Mouse (Mus musculus): ENCODE data around the gene Cdca4. TPM values are rescaled to one million over a fixed set of nuclear protein-coding genes. Genes with fewer than 3 reads are reported as not detected.
A peak's percentile ranks its signal among the peaks of the same experiment; 100 is the strongest.

Cdca4 gene
- polyA plus RNA-seq, 1 experiment from 2014 or later = 175 TPM

DNA sequence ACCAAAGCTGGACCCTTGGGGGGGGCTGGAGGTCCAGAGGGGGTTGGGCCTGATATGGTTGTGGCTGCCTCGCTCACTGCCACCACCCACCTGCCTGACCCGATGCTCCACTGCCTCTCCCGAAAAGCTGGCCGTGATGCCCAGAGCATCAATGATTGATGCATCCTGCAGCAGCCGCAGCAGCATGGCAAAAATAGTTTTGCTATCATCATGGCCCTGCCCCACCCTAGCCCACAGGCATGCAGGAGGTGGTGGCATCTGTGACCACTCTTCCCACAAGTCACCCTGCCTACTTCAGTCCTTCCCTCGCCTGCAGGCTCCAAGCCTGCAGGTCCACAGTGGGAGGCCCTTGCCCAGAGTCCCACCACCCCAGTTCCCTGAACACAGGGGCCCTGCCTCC lies 23.2 kb downstream of the Cdca4 start:
- Histone ChIP-seq H3K27me3 (ENCODE audit: control insufficient read depth, insufficient read depth, low read length) (peaks cover 9% of the 10 kb centered on the region), H3K9me3 (replicated peaks; ENCODE audit: control insufficient read depth, low read length) (no peaks in the 10 kb centered on the region), H3K27ac (replicated peaks; ENCODE audit: low read depth, low read length) (no peak overlapping the region), H3K36me3 (replicated peaks; ENCODE audit: control insufficient read depth, insufficient read depth, low read depth, low read length) (no peaks in the 10 kb centered on the region), H3K4me2 (ENCODE audit: low read depth, low read length) (no peak overlapping the region), H3K4me1 (ENCODE audit: control insufficient read depth, insufficient read depth, low read length) (peaks cover 3% of the 10 kb centered on the region; the same call in 1 of the 2 replicates), H3K4me3 (ENCODE audit: low read depth, low read length) (no peak overlapping the region), H3K9ac (replicated peaks; ENCODE audit: low read length) (no peak overlapping the region)
- ATAC-seq (replicated peaks; ENCODE audit: insufficient number of reproducible peaks, low FRiP score, low TSS enrichment, low read depth) (no peak), DNase-seq (ENCODE audit: low spot score) (no peak)
- 78% methylated on average over 6 of the region's 6 CpGs for WGBS

GRCm38 (mm10) chr12:112804046-112804445 lies 25.2 kb downstream of the Cdca4 start:
- H3K9me3 ChIP-seq (replicated peaks; ENCODE audit: control insufficient read depth, low read length) = no peaks in the 10 kb centered on the region
- no peak overlapping the region for H3K9ac ChIP-seq (replicated peaks; ENCODE audit: low read length)
- no peak for DNase-seq (ENCODE audit: low spot score)
- ATAC-seq (replicated peaks; ENCODE audit: insufficient number of reproducible peaks, low FRiP score, low TSS enrichment, low read depth) = no peak
- H3K27ac ChIP-seq (replicated peaks; ENCODE audit: low read depth, low read length) = no peak overlapping the region
- 58% methylated on average over 13 of the region's 13 CpGs for WGBS
- no peak overlapping the region for H3K4me3 ChIP-seq (ENCODE audit: low read depth, low read length)
- peaks cover 12% of the 10 kb centered on the region for H3K27me3 ChIP-seq (ENCODE audit: control insufficient read depth, insufficient read depth, low read length)
- H3K4me1 ChIP-seq (ENCODE audit: control insufficient read depth, insufficient read depth, low read length) = peaks cover 3% of the 10 kb centered on the region; the same call in 1 of the 2 replicates
- H3K36me3 ChIP-seq (replicated peaks; ENCODE audit: control insufficient read depth, insufficient read depth, low read depth, low read length) = no peaks in the 10 kb centered on the region
- no peak overlapping the region for H3K4me2 ChIP-seq (ENCODE audit: low read depth, low read length)

DNA sequence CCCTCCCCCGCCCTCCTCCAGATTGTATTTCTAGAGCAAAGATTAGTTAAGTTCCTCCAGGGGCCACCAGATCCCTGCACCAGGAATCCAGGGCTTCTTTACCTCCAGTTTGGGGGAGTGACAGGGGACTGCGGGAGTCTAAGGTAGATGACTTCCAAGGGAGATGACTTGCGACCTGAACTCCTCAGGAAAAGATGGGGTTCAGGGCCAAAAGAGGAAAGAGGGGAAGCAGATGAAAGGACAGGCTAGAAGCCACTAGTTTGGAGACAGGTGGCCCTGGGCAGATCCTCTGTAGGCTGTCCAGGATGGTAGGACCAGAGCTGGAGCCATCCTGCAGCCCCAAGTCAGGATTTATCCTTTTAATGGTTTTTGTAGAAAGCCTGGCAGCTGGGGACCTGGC lies 26.3 kb downstream of the Cdca4 start:
- H3K9me3 ChIP-seq (replicated peaks; ENCODE audit: control insufficient read depth, low read length) = no peaks in the 10 kb centered on the region
- no peak overlapping the region for H3K4me3 ChIP-seq (ENCODE audit: low read depth, low read length)
- no peak overlapping the region for H3K9ac ChIP-seq (replicated peaks; ENCODE audit: low read length)
- H3K4me2 ChIP-seq (ENCODE audit: low read depth, low read length) = peak overlapping the region; percentile 100; the same call in 1 of the 2 replicates
- ATAC-seq (replicated peaks; ENCODE audit: insufficient number of reproducible peaks, low FRiP score, low TSS enrichment, low read depth) = no peak
- H3K27ac ChIP-seq (replicated peaks; ENCODE audit: low read depth, low read length) = no peak overlapping the region
- peaks cover 12% of the 10 kb centered on the region for H3K27me3 ChIP-seq (ENCODE audit: control insufficient read depth, insufficient read depth, low read length)
- 25% methylated on average over 3 of the region's 3 CpGs for WGBS
- no peaks in the 10 kb centered on the region for H3K36me3 ChIP-seq (replicated peaks; ENCODE audit: control insufficient read depth, insufficient read depth, low read depth, low read length)
- no peak for DNase-seq (ENCODE audit: low spot score)
- H3K4me1 ChIP-seq (ENCODE audit: control insufficient read depth, insufficient read depth, low read length) = peaks cover 3% of the 10 kb centered on the region; the same call in 1 of the 2 replicates

DNA sequence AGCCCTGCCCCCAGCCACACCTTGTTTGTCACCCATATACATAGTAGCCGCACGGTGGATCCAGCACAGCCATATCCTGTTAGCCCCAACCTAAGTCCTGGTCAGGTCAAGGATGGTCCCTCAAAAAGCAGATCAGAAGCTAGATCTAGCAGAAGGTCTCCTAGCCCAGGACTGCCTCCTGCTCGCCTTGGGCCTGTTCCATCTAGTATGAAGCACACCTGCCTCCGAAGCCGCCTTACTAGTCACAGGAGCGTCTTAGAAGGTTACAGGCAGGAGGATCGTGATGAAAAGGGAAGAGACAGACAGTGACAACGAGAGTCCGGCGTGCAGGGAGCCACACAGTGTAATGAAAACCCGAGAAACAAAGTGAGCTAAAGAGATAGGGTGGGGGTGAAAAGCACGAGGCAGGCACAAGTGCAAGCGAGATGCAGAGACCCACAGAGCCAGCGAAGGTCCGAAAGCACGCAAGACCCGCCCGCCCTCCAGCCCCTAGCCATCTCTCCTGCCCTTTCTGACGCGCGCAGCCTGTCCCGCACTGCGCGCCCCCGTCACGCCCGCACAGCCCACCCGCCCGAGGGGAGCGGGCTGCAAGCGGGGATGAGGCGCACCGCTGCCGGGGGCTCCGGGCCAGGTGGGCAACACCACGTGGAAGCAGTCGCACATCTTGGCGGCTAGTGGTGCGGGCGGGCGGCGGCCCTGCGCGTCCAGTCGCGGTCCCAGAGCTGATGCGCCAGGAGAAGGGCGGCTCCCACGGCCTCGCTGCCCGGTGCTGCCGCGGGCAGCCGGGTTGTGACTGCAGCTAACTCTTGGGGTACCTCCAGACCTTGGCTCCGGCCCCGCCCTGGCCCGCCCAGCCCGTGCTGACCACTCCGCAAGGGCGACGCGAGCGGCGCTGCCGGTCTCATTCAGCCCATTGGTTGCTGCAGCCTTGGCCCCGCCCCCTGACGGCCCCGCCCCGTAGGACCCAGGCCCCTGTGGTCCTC lies 27.1 kb downstream of the Cdca4 start, which contains the start of gene Ahnak2:
Gene Ahnak2, minus strand, starts transcription at position 794 of the 983 bp plus-strand sequence.
- H3K27ac ChIP-seq (replicated peaks; ENCODE audit: low read depth, low read length) = no peak within 1 kb of the TSS
- ATAC-seq (replicated peaks; ENCODE audit: insufficient number of reproducible peaks, low FRiP score, low TSS enrichment, low read depth) = peak; percentile 66
- peak within 1 kb of the TSS; percentile 42 for H3K4me3 ChIP-seq (ENCODE audit: low read depth, low read length)

DNA sequence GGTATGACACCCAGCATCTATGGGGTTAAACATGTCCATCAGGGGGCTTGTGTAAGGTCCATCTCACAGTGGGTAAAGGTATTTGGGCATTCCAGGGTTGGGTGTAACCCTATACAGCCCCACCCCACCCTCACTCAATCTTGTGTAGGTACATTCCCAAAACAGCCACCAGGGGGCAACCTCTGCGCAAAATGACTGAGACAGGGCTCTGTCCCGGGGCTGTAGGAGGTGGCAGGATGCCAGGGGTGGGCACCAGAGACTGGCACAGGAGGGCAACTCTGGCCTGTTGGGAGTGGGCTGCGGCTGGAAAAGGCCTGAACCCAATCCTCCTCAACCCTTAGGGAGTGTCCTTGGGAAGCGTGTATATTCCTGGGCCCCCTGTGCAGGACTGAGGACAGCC lies 28.7 kb downstream of the Cdca4 start:
- DNase-seq (ENCODE audit: low spot score) (peak; percentile 79), ATAC-seq (replicated peaks; ENCODE audit: insufficient number of reproducible peaks, low FRiP score, low TSS enrichment, low read depth) (no peak)
- H3K4me1 ChIP-seq (ENCODE audit: control insufficient read depth, insufficient read depth, low read length) = peaks cover 3% of the 10 kb centered on the region; the same call in 1 of the 2 replicates
- no peaks in the 10 kb centered on the region for H3K9me3 ChIP-seq (replicated peaks; ENCODE audit: control insufficient read depth, low read length)
- H3K9ac ChIP-seq (replicated peaks; ENCODE audit: low read length) = no peak overlapping the region
- WGBS = 10% methylated on average over 4 of the region's 4 CpGs
- H3K36me3 ChIP-seq (replicated peaks; ENCODE audit: control insufficient read depth, insufficient read depth, low read depth, low read length) = no peaks in the 10 kb centered on the region
- H3K27me3 ChIP-seq (ENCODE audit: control insufficient read depth, insufficient read depth, low read length) = peaks cover 12% of the 10 kb centered on the region
- no peak overlapping the region for H3K4me2 ChIP-seq (ENCODE audit: low read depth, low read length)
- H3K4me3 ChIP-seq (ENCODE audit: low read depth, low read length) = no peak overlapping the region
- H3K27ac ChIP-seq (replicated peaks; ENCODE audit: low read depth, low read length) = no peak overlapping the region

More for the DNA sequence above, 27.1 kb downstream of the Cdca4 start, which contains the start of gene Ahnak2:
- H3K9ac ChIP-seq (replicated peaks; ENCODE audit: low read length) = peak within 1 kb of the TSS; percentile 57
- H3K9me3 ChIP-seq (replicated peaks; ENCODE audit: control insufficient read depth, low read length) = no peaks in the 10 kb centered on the region
- no peaks in the 10 kb centered on the region for H3K36me3 ChIP-seq (replicated peaks; ENCODE audit: control insufficient read depth, insufficient read depth, low read depth, low read length)
- 6% methylated on average over 51 of the region's 69 CpGs for WGBS
- peak within 1 kb of the TSS; percentile 100 for H3K4me2 ChIP-seq (ENCODE audit: low read depth, low read length)
- H3K4me1 ChIP-seq (ENCODE audit: control insufficient read depth, insufficient read depth, low read length) = peaks cover 3% of the 10 kb centered on the region; the same call in 1 of the 2 replicates
- H3K27me3 ChIP-seq (ENCODE audit: control insufficient read depth, insufficient read depth, low read length) = peaks cover 12% of the 10 kb centered on the region
- DNase-seq (ENCODE audit: low spot score) = peak; percentile 79

DNA sequence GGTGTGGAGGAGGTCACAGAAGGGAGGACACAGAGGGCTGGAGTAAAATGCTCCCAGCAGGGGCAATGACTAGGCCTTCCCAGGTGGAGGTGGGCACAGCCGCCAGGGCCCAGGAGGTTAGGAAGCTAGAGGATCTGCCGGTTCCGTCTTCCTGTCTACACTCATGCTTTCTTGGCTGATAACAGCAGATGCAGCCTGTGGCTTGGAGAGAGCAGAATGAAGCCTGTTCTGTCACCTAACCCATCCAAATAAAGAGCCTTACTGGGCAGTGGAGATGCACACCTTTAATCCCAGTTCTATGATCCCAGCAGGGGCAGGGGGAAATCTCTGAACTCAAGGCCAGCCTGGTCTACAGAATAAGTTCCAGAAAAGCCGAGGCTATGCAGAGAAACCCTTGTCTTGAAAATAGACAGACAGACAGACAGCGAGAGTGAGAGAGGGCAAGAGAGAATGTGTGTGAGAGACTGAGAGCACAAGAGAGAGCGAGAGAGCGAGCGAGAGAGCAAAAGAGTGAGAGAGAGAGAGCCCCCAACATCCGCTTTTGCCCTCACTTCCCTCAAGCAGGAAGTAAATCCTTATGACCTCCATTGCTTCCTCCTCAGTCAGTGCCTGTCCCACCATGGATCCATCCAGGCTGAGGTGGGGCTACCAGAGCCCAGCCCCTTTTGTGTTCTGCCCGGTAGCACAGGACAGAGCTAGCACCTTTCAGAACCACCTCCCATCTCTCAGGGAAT lies 29.8 kb downstream of the Cdca4 start:
- WGBS = 84% methylated on average over 10 of the region's 10 CpGs
- no peak for DNase-seq (ENCODE audit: low spot score)
- Histone ChIP-seq H3K27ac (replicated peaks; ENCODE audit: low read depth, low read length) (no peak overlapping the region), H3K4me3 (ENCODE audit: low read depth, low read length) (no peak overlapping the region), H3K9me3 (replicated peaks; ENCODE audit: control insufficient read depth, low read length) (no peaks in the 10 kb centered on the region), H3K9ac (replicated peaks; ENCODE audit: low read length) (no peak overlapping the region), H3K4me2 (ENCODE audit: low read depth, low read length) (no peak overlapping the region), H3K27me3 (ENCODE audit: control insufficient read depth, insufficient read depth, low read length) (peaks cover 12% of the 10 kb centered on the region), H3K4me1 (ENCODE audit: control insufficient read depth, insufficient read depth, low read length) (peaks cover 3% of the 10 kb centered on the region; the same call in 1 of the 2 replicates), H3K36me3 (replicated peaks; ENCODE audit: control insufficient read depth, insufficient read depth, low read depth, low read length) (no peaks in the 10 kb centered on the region)
- no peak for ATAC-seq (replicated peaks; ENCODE audit: insufficient number of reproducible peaks, low FRiP score, low TSS enrichment, low read depth)

DNA sequence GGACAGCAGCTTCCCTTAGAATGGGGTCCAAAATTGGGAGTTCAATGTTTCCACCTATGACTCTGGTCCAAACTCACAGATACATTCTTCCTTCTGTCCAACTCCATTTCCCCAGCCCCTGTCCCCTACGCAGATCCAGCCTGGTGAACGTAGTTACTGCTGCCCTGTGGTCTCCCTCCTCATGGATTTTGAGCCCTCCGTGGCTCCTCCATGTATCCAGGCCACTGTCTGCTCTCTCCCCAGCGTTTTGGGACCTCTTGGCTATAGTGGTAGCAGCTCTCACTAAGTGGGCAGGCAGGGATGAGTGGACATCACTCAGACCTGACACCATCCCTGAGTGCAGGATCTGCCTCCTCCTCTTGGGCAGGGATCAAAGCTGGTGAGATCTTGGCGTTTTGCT lies 30.5 kb downstream of the Cdca4 start:
- Histone ChIP-seq H3K9me3 (replicated peaks; ENCODE audit: control insufficient read depth, low read length) (no peaks in the 10 kb centered on the region), H3K4me1 (ENCODE audit: control insufficient read depth, insufficient read depth, low read length) (peaks cover 3% of the 10 kb centered on the region), H3K36me3 (replicated peaks; ENCODE audit: control insufficient read depth, insufficient read depth, low read depth, low read length) (no peaks in the 10 kb centered on the region), H3K4me3 (ENCODE audit: low read depth, low read length) (no peak overlapping the region), H3K27me3 (ENCODE audit: control insufficient read depth, insufficient read depth, low read length) (peaks cover 12% of the 10 kb centered on the region), H3K9ac (replicated peaks; ENCODE audit: low read length) (no peak overlapping the region), H3K4me2 (ENCODE audit: low read depth, low read length) (no peak overlapping the region), H3K27ac (replicated peaks; ENCODE audit: low read depth, low read length) (no peak overlapping the region)
- DNase-seq (ENCODE audit: low spot score) (no peak), ATAC-seq (replicated peaks; ENCODE audit: insufficient number of reproducible peaks, low FRiP score, low TSS enrichment, low read depth) (no peak)
- WGBS = 72% methylated on average over 5 of the region's 5 CpGs
